Mouse (Mus musculus): ENCODE measurements around the gene Muc3.
"Not testable (repeated sequence)": the region's sequence is repeated elsewhere in the genome, so short reads cannot be mapped to it uniquely, and the experiment has no call there.

Muc3 gene

DNA sequence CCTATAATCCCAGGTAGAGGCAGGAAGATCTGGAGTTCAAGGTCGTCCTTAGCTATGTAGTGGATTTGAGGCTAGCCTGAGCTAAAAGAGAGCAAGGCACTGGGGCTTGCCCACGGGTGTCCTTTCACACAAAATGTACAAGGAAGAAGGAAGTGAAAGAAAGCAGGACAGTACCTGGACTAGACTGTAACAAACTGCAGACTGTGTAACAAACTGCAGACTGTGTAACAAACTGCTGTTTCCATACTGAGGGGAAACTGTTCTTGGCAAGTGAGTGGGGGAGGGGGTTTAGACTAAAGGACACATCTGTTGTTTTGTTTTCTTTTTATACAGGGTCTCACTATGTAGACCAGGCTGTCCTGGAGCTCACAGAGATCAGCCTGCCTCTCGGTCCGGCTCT is 27.8 kb downstream of the Muc3 start:
- DNase-seq = no peak

DNA sequence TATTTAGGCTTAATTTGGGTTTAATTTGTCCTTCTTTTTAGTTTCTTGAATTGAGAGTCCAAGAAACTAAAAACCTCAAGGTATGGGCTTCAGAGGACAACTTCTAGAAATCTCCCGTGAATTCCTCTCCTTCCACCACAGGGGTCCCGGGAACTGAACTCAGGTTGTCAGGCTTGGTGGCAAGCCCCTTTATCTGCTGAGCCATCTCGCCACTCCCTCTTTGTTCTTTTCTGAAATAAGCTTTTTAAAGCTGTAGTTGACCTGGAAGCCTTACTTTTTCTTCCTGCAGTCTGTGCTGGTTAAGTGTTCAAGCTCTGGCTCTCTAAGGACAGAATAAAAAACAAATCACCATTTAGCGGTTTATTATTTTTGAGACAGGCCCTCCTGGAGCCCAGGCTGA is 30.2 kb downstream of the Muc3 start:
- DNase-seq = no peak

DNA sequence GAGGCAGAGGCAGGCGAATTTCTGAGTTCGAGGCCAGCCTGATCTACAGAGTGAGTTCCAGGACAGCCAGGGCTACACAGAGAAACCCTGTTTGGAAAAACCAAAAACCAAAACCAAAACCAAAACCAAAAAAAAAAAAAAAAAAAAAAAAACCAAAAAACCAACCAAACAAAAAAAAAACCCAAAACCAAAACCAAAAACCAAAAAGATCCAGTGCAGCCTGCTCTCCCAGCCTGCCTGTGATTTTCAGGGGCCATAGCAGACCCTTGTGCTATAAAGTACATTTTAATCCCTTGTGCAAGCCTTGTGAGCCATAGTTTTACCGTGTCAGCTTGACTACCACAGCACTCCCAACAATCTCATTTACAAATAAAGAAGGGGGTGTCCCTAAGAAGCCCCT is 31.1 kb downstream of the Muc3 start:
- DNase-seq = not testable (repeated sequence)

DNA sequence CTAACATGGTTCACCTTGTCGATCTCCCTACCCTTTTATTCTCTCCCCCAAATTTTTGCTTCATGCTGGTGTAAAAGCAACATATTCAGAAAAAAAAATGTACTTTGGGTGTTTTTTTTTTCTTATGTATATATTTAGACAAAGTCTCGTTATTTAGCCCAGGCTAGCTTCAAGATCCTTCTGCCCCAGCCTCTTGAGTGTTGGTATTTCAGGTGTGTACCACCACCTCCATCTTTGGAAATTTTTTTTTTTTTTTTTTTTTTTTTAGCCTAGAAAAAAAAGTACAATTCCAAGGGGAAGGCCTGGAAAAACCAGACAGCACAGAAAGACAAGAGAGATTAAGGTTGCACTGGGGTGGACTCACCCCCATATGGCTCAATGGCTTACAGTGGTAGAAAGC is 32.1 kb downstream of the Muc3 start:
- DNase-seq = no peak

DNA sequence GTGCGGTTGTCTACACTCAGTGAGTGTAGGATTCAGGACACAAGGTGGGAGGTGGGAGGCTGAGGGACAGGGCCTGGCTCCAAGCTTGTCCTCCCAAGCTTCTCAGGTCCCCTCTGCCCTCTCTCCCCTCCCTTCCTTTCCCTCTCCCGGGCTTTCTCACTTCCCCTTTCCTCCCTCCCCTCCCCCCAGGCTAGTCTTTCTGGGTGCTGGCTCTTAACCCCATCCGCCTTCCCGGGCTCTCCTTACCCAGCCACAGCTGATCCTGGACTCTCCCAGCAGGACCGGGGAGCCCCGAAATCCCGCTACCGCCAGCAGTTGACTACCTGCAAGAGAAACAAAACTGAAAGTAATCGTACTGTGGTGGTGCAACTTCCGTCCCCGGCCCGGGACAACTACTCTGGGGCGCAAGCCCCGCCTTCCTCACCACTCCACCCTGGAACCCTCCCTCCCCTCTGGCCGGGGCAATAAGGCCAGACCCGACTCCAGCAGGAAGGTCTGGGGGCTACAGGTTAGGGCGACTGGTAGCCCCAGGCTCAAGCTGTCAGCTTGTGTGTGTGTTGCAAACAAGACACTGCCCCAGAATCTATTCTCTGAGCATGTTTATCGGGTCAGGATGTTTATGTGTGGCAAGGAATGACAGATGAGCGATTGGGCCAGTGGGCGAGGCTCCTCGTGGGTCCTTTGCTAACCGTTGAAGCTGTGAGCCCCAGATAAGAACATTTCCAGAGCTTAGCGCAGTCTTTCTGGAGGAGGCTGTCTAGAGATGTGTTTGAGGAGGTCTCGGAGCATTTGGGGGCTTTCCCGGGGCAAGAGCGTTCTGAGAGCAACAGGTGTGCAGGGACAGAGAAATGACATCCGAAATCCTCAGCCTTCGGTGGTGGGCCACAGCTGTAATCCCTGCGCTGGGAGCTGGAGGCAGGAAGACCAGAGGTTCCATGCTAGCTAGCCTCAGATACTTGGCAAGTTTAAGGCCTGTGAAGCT is 33.0 kb downstream of the Muc3 start, which contains the start of gene Trim56:
Trim56 (minus strand) TSS at position 344 of the 982 bp plus-strand sequence.
- peak; percentile 33 for DNase-seq

DNA sequence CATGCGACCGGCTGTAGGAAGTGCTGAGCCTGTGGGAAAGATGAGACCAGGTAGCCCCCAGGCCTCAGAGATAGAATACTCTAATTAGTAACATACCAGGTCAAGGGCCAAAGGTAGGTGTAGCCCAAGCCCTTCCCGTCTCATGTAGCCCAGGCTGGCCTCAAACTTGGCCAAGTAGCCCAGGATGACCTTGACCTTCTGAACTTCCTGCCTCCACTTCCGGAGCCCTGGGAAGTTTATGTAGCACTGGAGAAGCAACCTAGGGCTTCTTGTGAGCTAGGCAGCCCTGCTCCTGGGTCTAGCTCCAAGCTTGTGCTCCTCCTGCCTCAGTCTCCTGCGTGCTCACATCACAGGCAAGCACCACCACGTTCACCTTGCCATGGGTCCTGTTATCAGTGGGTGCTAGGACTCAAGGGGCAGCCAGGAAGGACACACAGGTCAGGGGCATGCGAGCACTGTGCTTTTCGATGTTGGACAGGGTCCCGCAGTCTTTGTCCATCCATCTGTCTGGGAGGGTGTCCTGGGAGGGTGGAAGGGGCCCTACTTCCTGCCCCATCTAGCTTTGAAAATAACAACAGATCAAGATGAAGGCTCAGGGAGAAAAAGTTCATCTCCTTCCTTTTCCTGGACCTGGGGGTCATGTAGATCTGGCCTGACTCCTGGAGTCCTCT is 34.1 kb downstream of the Muc3 start:
- no peak for DNase-seq

DNA sequence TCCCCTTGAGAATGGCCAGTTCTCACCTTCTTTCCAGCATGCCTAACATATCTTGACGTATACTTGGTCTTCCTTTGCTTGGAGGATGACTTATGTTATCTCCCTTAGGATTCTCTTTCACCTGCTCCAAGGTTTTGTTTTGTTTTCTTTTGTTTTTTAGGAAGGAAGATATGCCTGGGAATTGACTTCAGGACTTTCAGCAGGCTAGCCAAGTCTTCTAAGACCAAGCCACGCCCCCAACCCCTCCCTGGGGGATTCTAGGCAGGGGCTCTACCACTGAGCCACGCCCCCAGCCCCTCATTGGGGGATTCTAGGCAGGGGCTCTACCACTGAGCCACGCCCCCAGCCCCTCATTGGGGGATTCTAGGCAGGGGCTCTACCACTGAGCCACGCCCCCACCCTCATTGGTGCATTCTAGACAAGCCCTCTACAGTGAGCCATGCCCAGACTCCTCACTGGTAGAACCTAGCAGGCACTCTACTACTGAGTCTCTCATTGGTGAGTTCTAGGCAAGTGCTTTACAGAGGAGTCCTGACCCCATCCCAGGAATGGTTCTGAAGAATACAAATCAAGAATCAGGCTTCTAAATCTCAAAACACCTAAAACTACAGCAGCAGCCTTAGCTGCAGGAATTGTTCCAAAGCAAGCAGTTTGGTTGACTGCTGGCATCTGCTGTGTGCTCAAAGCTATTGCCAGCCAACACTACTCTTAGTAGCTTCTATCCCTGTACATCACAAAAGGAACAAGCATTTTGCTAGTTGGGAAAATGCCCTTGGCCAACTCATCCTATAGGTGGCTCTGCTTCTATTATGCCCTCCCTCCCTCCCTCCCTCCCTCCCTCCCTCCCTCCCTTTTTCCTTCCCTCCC is 37.3 kb downstream of the Muc3 start:
- DNase-seq = no peak

DNA sequence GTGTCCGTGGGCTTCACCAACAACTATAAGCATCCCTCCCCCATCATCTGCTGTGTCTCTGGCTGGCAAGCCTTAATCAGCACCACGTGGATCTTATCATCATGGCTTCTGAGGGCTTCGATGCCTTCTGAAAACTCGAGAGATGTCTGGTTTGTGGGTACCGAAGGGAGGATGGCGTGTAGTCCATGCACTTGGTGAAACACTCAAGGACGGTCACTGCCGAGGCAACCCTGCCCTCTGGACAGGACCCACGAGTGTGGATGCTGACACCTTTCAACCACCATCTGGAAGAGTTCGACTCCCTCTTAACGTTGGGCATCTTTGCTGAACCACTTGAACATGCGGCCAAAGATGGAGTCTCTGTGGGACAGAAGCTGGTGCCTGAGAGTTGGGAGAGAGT is 38.3 kb downstream of the Muc3 start:
- DNase-seq = no peak

DNA sequence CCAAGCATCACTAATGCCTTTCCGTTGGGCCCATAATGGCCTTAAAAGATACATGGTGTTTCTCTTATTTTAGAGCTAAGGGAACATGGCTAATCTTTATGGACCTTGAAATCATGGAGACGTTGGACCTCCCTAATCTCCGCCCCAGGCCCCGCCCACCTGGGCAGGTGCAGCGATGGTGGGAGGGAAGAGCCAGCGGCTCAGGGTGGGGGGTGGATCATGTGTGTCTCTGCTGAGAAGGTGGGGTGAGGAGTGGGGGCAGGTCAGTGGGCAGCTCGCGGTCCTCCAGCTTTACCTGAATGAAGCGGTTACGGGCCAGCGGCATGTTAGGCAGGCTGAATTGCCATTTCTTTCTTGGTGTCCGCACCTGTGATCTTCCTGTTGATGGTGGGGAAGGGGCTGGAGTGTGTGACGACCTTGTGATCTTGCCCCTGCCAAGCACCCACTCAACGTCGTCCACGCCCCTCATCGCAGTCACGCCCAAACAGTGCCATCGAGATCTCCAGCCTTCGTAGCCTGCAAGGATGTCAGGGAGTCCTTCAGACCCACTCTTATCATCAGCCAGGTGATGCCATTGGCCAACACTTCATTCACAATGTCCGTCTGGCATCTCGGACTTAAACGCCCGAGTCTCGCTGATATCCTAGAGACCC is 39.1 kb downstream of the Muc3 start:
- no peak for DNase-seq

DNA sequence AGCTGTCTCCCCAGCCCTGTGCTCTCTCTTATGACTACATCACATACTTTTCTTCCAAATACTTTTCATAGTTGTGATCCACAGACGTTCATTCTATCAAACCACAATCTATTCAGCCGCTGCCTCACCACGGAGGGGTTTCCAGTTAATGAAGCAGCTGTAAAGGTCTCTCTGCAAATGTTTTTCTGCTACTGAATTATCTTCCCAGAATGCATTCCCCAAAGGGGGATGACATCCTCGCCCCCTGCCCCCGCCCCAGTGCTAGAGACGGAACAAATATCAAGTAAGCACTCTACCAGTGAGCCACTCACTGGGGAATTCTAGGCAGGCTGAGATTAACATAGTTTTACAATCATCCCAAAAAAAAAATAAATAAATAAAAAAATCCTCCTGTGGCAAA is 41.0 kb downstream of the Muc3 start:
- DNase-seq = no peak

DNA sequence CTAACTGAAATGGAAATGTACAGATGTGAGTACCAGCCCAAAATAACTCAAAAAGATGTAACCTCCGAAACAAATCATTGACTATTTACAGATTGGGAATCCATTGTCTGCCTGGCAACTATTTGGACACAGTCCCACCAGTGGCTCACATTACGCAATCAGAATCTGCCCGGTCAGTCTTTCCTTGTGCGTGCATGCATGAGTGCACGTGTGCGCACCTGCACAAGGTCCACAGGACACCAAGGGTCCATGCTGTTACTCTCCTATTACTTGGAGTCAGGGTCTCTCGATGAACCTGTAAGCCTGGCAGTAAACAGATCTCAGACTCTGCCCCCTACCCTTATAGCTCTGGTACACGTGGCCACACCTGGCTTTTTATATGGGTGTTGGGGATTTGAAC is 41.5 kb downstream of the Muc3 start:
- no peak for DNase-seq

DNA sequence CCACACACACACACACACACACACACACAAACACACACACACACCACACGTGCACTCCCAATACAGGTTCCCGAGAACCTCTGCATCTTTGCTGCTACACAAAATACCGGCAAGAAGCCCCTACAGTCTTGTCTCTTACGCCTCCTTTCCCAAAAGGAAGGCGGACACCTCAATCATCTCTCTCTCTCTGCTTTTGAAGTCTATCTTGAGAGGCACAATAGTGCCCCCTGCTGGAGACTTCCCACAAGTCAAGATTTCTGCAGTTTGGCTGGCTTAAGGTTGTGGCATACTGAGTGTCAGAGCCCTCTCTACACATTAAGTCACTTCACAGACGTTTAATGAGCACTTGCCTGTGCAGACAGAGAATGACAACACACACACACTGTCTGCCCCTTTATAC is 42.1 kb downstream of the Muc3 start:
- DNase-seq = peak; percentile 85

DNA sequence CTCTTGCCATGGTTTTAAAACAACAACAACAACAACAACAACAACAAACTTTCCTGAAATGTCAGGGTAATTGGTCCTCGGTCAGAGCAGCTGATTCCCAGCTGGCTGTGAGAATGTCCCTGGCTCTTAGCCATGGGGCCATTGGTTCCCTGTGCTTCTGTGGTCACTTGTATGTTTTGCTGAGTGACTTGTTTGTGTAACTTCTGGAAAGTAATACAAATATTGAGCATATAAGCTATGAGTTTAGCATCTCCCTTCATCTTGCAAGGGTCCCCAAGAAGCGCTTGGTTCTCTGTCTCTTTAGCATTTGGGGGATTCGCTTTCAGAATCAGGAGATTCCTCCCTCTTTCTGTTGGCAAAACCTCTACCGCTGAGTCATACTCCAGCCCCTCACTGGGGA is 42.7 kb downstream of the Muc3 start:
- no peak for DNase-seq

DNA sequence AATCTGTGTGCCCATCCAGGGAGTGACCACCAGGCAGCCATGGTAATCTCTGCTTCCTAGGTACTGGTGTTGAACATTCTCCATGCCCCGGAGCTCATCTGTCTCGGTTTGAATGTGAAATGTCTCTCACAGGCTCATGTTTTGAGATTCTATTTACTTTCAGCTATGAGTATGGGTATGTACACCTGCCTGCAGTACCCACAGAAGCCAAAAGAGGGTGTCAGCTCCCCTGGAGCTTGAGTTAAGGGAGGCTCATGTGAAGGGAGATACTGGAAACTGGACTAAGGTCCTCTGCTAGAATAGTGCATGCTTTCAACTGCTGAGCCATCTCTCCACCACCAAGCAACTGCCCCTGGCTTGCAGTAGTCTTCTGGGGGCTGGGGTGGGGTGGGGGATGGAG is 45.2 kb downstream of the Muc3 start:
- no peak for DNase-seq

DNA sequence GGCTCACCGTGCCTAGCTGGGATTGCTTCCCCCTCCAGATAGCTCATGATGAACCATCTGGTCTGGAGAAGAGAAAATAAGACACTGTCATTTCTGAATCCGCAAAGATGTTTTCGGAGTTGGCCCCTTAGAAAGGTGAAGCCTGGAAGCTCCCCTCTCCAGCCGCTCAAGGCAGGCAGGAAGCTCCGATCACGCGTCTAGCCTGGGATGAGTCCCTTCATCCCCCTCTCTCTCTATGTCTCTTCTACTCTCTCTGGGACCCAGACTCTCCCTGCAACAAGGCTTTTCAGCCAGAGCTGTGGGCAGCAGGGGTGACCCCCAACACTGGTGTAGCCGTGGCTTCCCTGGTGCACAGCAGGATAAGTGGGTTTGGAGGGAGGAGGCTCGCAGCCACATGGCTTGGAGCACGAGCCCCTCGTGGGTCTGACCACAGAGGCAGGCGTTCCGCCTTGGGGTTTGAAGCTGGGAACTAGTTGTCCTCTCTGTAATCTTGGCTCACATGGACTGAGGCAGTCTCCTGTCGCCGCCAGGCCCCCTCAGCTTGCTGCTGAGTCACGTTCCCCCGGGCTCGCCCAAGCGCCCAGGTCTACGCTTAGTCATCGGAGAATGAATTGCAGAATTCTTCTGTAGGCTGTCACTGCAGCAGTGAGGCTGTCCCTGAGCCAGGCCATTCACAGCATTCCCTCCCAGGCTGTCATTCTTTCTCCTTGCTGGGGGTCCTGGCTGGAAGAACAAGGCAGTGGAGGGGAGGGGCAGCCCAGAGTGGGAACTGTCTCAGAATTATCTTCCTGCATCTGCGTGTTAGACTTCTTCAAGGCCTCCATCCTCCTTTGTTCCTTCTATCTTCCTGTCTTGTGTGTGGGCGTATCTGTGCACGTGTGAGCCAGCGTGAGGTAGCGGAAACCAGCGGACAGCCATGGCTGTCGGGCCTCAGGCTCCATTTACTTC is 46.3 kb downstream of the Muc3 start:
- DNase-seq = peak; percentile 56

DNA sequence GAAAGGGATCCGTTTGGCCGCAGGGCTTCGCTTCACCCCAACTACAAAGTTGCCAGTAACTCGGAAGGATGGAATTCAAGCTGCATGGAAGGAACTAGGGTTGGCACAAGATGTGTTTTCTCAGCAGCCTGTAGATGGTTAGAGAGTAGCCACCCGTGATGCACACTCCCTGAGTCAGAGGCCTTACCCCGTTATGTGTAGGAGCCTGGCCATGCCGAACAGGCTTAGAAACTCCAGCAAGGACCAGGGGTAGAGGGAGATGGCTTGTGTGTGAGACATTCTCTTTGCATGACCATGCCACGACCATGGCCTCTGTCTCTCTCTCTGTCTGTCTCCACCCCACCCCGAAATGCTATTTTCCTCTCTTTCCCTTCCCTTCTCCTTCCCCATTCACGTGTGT is 47.0 kb downstream of the Muc3 start:
- DNase-seq = no peak

DNA sequence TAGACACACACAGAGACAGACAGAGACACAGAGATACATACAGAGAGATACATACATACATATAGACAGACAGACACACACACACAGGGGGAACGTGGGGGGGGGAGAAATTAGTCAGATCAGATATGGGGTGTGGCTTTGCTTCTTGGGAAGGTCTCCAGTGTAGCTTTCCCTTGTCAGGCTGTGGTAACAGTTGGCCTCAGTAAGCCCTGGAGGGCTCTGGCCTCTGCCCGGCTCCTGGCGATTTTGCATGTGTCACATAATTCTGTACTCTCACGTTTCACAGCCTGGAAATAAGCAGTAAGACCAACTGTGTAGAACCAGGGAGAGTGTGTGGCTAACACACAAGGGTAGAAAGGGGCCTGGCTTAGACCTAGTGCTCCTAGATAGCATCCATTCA is 48.5 kb downstream of the Muc3 start:
- no peak for DNase-seq

DNA sequence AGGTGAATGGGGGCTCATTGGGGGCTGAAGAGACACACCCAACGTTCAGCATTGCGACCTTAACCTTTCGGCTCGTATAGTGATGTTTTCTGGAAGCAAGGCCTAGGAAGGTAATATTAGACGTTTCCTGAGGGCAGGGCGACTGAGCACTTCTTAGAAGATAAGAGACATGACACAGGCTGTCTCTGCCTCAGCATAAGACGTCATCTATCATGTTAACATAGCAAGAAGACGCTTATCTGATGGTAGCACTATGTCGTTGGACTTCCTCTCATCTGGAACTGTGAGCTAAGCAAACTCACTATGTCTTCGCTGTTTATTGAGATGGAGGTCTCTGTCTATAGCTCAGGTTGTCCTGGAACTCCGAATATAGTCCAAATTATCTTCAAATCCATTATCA is 50.7 kb downstream of the Muc3 start:
- no peak for DNase-seq

DNA sequence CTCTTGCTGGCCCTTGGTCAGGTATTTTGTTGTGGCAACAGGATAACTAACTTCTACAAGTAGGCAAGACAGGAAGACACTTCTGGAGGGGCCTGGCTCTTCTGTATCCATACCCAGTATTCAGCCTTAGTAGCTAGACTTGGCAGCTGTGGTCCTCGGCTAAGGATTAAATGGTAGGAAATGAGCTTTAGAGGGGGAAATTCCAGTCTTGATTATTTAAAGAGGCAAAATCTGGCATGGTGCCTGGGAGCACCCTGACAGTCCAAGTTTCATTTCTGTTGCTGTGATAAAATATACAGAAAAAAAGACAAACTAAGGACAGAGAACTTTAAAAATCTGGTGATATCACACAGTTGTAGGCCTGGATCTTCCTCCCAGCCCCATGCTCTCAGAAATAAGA is 53.1 kb downstream of the Muc3 start:
- DNase-seq = peak; percentile 71

DNA sequence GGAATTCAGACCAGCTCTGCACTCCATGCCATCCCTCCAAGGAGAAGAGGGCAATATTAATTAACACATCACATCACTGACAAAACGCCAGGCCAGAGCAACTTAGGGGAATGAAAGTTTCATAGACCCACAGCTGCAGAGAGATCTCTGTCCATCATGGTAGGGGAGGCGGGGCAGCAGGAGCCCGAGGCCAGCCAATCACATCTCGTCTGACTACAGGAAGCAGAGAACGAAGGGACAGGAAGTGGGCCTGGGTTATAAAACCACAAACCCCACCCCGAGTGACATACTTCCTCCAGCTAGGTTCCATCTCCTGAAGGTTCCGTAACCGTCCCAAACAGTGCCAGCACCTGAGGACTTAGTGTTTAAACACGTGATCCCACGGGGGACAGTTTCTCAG is 54.0 kb downstream of the Muc3 start:
- no peak for DNase-seq

DNA sequence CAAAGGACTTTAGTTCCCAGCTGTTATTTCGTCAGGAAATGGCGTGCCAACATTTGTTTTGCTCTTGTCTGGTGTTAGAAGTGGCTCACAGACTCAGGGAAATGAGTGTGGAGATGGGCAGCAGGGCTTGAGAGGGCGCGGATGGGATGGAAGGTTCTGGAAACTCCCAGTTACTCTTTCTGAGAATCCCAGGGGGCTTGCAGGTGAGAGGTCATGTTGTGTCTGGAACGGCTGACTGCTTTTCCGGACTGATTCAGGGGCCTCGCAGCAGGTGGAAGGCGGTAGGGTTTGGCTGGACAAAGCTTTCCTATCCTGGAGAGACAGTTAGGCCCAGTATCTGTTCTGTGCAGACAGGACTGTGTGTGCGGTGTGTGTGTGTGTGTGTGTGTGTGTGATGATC is 55.4 kb downstream of the Muc3 start:
- no peak for DNase-seq

DNA sequence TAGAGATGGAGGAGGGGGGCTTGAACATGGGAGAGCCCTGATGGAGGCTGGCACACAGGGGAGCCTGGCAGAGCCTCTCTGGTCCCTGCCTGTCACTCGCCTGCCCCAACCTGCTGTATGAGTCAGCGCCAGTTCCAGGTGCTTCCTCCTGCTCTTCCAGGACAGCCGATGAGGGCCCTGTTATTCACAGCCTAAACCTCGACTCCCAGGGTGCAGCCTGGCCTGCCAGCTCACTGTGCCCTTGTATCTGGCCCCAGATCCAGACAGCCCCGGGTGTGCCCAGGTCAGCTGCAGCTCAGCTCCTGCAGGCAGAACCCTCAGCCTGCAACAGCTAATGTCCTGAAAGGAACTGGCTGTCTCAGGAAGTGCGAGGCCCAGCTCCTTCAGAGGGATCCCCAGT is 57.6 kb downstream of the Muc3 start:
- DNase-seq = no peak

All from right cerebral cortex, postnatal 14 days (tissue).